Mouse (Mus musculus) stomach, postnatal 0 days (tissue): ENCODE data around the gene Rpl35. TPM values are rescaled to one million over a fixed set of nuclear protein-coding genes. Genes with fewer than 3 reads are reported as not detected.
"Not testable (repeated sequence)": the region's sequence is repeated elsewhere in the genome, so short reads cannot be mapped to it uniquely, and the experiment has no call there.

Experiments used
- ATAC-seq: fragments of 200-750 bp; cut with Nextera tagmentation; 2 replicates; pipeline ENCODE4 v1.8.0; 2017; ENCODE audit not compliant: low FRiP score, low TSS enrichment
- DNase-seq: peaks from one replicate; pipeline ENCODE4 v3.0.0-alpha.2; 2016; ENCODE audit warnings: low spot score
- H3K27ac ChIP-seq: fragments of 300-500 bp; sonication (generic); replicated peaks from 2 replicates; pipeline ENCODE4 v1.5.1; 2014; ENCODE audit warnings: mild to moderate bottlenecking, control low read depth
- H3K27me3 ChIP-seq: fragments of 300-500 bp; sonication (generic); 2 replicates; pipeline ENCODE4 v1.6.1; 2014; ENCODE audit warnings: low read length; ENCODE audit not compliant: control insufficient read depth, insufficient read depth
- H3K36me3 ChIP-seq: fragments of 300-500 bp; sonication (generic); 2 replicates; pipeline ENCODE4 v1.6.1; 2014; ENCODE audit warnings: low read length, mixed read lengths; ENCODE audit not compliant: control insufficient read depth, insufficient read depth
- H3K4me1 ChIP-seq: fragments of 300-500 bp; sonication (generic); replicated peaks from 2 replicates; pipeline ENCODE4 v1.6.1; 2014; ENCODE audit warnings: antibody characterized with exemption; ENCODE audit not compliant: control insufficient read depth, insufficient read depth
- H3K4me2 ChIP-seq: fragments of 300-500 bp; sonication (generic); replicated peaks from 2 replicates; pipeline ENCODE4 v1.6.1; 2014; ENCODE audit warnings: low read depth, mild to moderate bottlenecking, control low read depth, moderate library complexity
- H3K4me3 ChIP-seq: fragments of 300-500 bp; sonication (generic); 2 replicates; pipeline ENCODE4 v1.5.1; 2014; ENCODE audit warnings: low read depth, low read length, control low read depth
- H3K9ac ChIP-seq: fragments of 300-500 bp; sonication (generic); 2 replicates; pipeline ENCODE4 v1.6.1; 2014; ENCODE audit warnings: mild to moderate bottlenecking, low read length, control low read depth, mixed read lengths
- H3K9me3 ChIP-seq: fragments of 300-500 bp; sonication (generic); 2 replicates; pipeline ENCODE4 v1.6.1; 2016; ENCODE audit warnings: low read length; ENCODE audit not compliant: control insufficient read depth
- CTCF ChIP-seq: IDR thresholded peaks from 2 replicates; pipeline ENCODE4 v1.5.1; 2016; ENCODE audit warnings: antibody characterized with exemption, low read depth, mild to moderate bottlenecking, moderate library complexity
- EP300 ChIP-seq: optimal IDR thresholded peaks from 2 replicates; pipeline ENCODE3; 2016; ENCODE audit warnings: antibody characterized with exemption
- WGBS: fragments of 180-500 bp; shearing (Covaris S2); extraction: QIAGEN DNeasy Blood & Tissue Kit; methylation state at CpG from one replicate; pipeline ENCODE4 v1.1.7; 2014; 5-methylcytosine and 5-hydroxymethylcytosine counted together
- polyA plus RNA-seq: library from polyadenylated mRNA; unstranded; fragments of >200 nt; fragmentation: Nextera tagmentation; extraction: Ambion mirVana; gene quantifications from 2 replicates; pipeline ENCODE4 v1.2.1, GENCODE M21; 2015

The Rpl35 gene
- polyA plus RNA-seq, 1 experiment from 2014 or later, result 1,016 TPM

DNA sequence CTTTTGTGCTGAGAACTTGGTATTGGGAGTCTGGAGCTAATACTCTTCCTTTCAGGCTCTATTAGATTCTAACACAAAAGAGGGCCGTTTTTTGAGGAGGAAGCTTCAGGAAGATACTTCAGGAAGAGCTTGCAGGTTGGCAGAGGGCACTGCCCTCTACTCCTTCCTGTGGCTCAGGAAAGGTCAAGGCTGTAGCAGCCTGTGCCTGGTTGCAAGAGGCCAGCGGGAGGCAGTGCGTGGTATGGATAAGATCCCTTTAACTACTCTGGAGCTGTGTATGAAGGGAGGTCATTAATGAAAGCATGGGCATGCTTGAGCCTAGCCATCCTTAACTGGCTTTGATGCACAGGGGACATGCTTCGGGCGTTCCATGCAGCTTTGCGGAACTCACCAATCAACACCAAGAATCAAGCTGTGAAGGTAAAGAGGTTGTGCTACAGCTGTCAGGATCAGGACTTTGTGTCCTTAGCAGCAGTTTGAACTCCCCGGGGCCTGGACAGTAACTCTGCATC lies 7.4 kb upstream of the Rpl35 start:
- ATAC-seq (no peak), DNase-seq (no peak)
- no peak overlapping the region for H3K27ac ChIP-seq
- no peaks in the 10 kb centered on the region for H3K27me3 ChIP-seq
- H3K9me3 ChIP-seq, result no peaks in the 10 kb centered on the region
- TF ChIP-seq CTCF (no peak), EP300 (no peak)
- no peak overlapping the region for H3K9ac ChIP-seq
- H3K36me3 ChIP-seq, result peaks cover 30% of the 10 kb centered on the region
- 0 out of 2 replicates have a peak, but pooled peaks cover 4% of the 10 kb centered on the region for H3K4me1 ChIP-seq
- no peak overlapping the region for H3K4me3 ChIP-seq
- no peak overlapping the region for H3K4me2 ChIP-seq
- 91% methylated on average over 7 of the region's 7 CpGs for WGBS

DNA sequence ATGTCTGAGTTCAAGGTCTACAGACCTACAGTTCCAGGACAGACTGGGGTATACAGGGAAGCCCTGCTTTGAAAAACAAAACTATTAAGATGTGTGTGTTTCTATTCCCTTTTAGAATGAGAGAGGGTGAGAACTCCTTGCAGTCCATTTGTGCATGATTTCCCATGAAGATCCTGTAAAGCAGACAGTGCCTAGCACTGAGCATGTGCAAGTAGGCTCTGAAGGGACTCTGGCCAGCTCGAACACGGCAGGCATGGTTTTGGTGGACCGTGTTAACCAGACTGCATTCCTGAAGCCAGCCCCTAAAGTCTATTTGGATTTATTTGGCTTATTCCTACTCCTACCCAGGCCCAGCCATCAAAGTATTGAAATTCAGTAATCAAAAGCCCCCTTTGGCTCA lies 6.5 kb upstream of the Rpl35 start:
- 78% methylated on average over 3 of the region's 3 CpGs for WGBS
- Histone ChIP-seq H3K4me3 (no peak overlapping the region), H3K9me3 (no peaks in the 10 kb centered on the region), H3K27me3 (no peaks in the 10 kb centered on the region), H3K27ac (no peak overlapping the region), H3K36me3 (peaks cover 25% of the 10 kb centered on the region), H3K9ac (no peak overlapping the region), H3K4me2 (no peak overlapping the region), H3K4me1 (0 out of 2 replicates have a peak, but pooled peaks cover 4% of the 10 kb centered on the region)
- TF ChIP-seq CTCF, result no peak
- TF ChIP-seq EP300, result no peak
- no peak for DNase-seq
- no peak for ATAC-seq

DNA sequence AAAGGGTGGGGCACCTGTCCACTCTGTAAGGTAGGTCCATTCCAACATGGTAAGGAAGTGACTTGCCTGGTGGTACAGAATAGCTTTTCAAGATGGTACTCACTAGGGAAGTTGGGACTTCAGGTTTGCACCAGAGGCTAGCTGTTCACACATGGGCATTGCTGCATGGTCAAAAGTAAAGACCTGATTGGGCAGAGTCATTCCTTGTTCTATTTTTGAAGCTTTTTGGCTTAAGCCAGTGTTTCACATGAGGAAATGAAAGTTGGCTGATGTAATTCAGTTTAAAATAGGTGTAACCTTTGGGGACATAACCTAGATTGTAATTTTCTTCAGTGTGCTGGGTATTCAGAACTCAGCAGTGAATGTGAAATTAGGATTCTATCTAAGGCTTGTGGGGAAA lies 5.8 kb upstream of the Rpl35 start:
- TF ChIP-seq EP300 (no peak), CTCF (no peak)
- DNase-seq (no peak), ATAC-seq (no peak)
- Histone ChIP-seq H3K4me2 (no peak overlapping the region), H3K9ac (no peak overlapping the region), H3K9me3 (no peaks in the 10 kb centered on the region), H3K27me3 (no peaks in the 10 kb centered on the region), H3K4me1 (0 out of 2 replicates have a peak, but pooled peaks cover 4% of the 10 kb centered on the region), H3K4me3 (no peak overlapping the region), H3K36me3 (peaks cover 22% of the 10 kb centered on the region), H3K27ac (no peak overlapping the region)

DNA sequence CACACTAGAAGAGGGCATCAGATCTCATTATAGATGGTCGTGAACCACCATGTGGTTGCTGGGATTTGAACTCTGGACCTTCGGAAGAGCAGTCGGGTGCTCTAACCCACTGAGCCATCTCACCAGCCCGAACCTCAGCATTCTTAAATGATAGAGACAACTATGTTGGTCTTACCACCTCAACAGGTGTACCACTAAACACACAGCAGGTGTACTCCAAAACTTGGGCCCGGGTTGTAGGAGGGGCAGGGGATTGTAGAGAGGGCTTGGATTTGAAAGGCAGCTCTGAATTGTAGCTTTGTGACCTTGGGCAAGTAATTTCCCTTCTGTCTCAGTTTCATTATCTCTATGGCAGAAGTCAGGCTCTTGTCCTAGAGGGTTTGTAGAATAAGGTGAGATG lies 4.7 kb upstream of the Rpl35 start:
- H3K36me3 ChIP-seq, result peaks cover 14% of the 10 kb centered on the region
- H3K4me1 ChIP-seq, ATAC-seq, H3K27ac ChIP-seq, H3K9me3 ChIP-seq, H3K9ac ChIP-seq, H3K27me3 ChIP-seq, DNase-seq, H3K4me3 ChIP-seq, H3K4me2 ChIP-seq: not testable (repeated sequence)
- over 99% methylated on average over 4 of the region's 5 CpGs for WGBS

DNA sequence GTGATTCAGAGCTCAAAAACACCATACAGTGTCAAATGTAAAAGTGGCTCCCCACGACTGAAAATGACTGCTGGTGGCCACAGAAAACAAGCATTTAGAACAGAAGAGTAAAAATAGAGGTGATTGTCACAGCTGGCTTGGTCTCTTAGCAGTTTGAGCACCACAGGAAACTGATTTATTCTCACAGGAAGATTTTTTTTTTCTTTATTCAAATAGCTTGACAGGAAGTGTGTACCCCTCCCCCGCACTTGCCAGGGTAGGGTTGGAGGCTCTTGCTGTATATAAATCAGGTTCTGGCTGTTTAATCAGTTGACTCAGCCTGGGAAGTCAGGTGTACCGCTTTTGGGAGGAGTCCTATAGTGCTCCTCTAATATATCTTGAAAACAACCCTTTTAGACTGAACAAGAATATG lies 3.5 kb upstream of the Rpl35 start:
- Histone ChIP-seq H3K27me3 (no peaks in the 10 kb centered on the region), H3K4me3 (peak overlapping the region; percentile 87), H3K9me3 (no peaks in the 10 kb centered on the region), H3K4me1 (peaks cover 6% of the 10 kb centered on the region), H3K36me3 (peaks cover 6% of the 10 kb centered on the region), H3K9ac (peak overlapping the region; percentile 94), H3K27ac (peak overlapping the region; percentile 97), H3K4me2 (peak overlapping the region; percentile 92)
- ATAC-seq, result peak; percentile 43; the same call in 1 of the 2 replicates
- WGBS, result 5% methylated on average over 3 of the region's 3 CpGs
- DNase-seq, result peak; percentile 77
- no peak for TF ChIP-seq EP300
- TF ChIP-seq CTCF, result no peak

DNA sequence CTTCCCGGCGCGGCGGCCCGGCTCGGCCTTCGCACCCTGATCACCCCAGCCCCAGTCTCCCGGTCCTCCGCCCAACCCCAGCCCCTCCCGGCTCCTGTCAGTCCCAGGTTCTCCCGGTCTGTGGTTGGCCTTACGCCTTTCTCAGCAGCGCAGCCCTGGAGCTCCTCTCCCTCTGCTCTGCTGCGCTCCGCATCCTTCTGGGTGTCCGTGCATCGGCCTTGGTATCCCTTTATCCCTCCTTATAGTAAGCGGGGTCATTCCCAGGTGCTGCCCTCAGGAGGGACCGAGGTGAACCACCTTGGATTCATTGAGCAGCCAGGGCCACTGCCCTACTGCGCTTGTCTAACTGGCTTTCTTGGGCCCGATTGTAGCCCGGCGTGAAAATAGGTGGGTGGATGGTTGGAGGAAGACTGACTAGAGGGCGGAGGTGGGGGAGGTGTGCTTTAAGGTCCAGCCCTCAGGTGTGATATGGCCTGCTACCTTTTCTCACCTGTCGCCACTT lies 3.0 kb upstream of the Rpl35 start:
- H3K9me3 ChIP-seq, result no peaks in the 10 kb centered on the region
- peaks cover 6% of the 10 kb centered on the region for H3K36me3 ChIP-seq
- peak; percentile 66 for DNase-seq
- H3K27me3 ChIP-seq, result no peaks in the 10 kb centered on the region
- WGBS, result 0% methylated on average over 25 of the region's 25 CpGs
- TF ChIP-seq CTCF, result no peak
- no peak for TF ChIP-seq EP300
- peak; percentile 47 for ATAC-seq
- peak overlapping the region; percentile 92 for H3K4me2 ChIP-seq
- H3K27ac ChIP-seq, result peak overlapping the region; percentile 97
- peak overlapping the region; percentile 87 for H3K4me3 ChIP-seq
- H3K4me1 ChIP-seq, result peaks cover 6% of the 10 kb centered on the region
- H3K9ac ChIP-seq, result peak overlapping the region; percentile 94
